Mouse (Mus musculus): Measurements from ENCODE around the gene Trappc6a.

Trappc6a gene

DNA sequence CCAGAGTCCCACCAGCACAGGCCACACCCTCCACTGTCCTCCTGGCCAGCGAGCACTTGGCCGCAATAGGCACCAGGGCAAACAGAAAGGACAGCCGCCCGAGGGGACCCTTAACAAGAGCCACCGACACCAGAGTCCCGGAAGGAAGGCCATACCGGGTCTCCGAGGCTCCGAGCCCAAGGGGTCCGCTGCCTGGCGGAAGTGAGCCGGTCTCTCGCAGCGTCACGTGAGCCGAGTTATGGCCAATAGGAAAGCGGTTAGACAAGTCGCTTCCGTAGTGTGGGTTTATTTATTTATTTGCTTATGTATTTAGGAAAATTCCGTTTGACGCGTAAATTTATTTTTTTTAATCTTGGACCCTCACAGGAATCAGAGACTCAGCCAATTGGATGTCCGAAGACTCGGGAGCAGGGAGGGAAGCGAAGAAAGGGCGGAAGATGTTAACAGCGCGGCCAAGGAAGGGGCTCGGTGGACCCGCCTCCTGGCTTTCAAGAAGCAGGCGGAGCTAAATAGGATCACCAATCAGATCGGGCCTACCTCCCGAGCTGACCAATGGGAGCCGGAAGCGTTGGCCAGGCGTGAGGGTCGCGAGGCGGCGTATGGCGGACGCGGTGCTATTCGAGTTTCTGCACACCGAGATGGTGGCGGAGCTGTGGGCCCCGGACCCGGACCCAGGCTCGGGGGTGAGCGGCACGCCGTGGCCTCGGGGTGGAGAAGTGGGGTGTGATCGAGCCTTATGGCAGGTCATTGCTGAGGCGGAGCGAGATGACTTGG, at the start of gene Trappc6a, which contains the start of gene Bloc1s3:
Gene Trappc6a, plus strand, starts transcription at position 246 of the 774 bp plus-strand sequence.
Gene Bloc1s3, minus strand, starts transcription at position 218 of the 774 bp plus-strand sequence.
- peak; percentile 95 for DNase-seq (ENCODE audit: extremely low read depth, low read depth)

DNA sequence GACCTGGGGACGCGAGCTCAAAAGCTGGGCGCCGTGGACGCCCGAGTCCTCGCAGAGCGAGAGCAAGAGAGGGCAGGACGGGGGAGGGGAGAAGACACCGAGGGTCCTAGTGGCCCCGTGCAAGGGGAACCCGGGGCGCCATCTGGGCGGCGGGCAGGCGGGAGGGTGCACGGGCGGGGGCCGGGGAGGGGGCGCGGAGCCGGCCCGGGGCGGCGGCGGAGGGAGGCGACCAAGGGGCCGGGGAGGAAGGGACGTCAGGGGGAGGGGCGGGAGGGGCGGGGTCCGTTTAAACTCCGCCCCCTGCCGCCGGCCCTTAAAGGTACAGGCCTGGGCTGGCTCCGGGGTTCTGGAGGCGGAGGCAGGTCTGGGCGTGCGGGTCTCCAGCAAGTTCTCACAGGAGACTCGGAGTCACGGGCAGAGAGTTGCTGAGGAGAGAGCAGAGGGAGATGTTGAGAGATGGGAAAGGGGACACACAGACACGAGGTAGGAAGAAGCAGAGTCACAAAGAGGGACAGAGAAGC, 49.5 kb upstream of the Trappc6a start, which contains the start of gene Mark4:
Gene Mark4, minus strand, starts transcription at position 231 of the 521 bp plus-strand sequence.
- peak; percentile 59 for DNase-seq (ENCODE audit: extremely low read depth, low read depth)

DNA sequence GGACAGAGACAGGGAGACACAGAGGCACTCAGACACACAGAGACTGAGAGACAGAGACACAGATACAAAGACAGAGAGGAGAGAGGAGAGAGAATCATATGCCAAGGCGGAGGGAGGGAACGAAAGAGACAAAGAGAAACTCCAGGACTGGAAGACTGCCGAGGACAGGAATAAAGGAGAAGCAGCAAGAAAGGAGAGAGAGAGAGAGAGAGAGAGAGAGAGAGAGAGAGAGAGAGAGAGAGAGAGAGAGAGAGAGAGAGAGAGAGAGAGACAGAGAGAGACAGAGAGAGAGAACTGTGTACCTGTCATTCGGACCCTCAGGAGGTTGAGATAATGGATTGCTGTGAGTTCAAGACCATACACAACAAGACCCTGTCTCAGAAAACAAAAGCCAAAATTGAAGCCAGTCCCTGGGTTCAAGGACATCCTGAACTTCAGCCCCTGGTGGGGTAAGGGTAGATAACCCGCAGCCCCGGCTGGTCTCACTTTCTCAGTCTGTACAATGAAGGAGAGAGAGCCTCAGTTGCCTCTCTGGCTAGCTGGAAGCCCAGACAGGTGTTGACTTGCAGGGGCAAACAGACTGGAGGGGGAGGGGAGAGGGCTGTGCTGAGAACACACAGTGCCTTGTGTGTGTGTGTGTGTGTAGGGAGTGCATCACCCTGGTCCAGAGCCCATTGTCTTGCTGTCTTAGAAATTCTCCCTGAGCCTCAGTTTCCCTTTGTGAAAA, 48.9 kb upstream of the Trappc6a start:
- no peak for DNase-seq (ENCODE audit: extremely low read depth, low read depth)

- no peak for DNase-seq (ENCODE audit: extremely low read depth, low read depth)
Measured at GRCm38 (mm10) chr7:19460500-19460899, 47.7 kb upstream of the Trappc6a start.

GRCm38 (mm10) chr7:19461488-19461887, 46.7 kb upstream of the Trappc6a start:
- peak; percentile 69 for DNase-seq (ENCODE audit: extremely low read depth, low read depth)

- DNase-seq (ENCODE audit: extremely low read depth, low read depth): no peak
Measured at GRCm38 (mm10) chr7:19462443-19462842, 45.8 kb upstream of the Trappc6a start.

GRCm38 (mm10) chr7:19462884-19463381, 45.3 kb upstream of the Trappc6a start, which contains the start of gene Exoc3l2:
Exoc3l2 (plus strand) TSS chr7:19463331.
- no peak for DNase-seq (ENCODE audit: extremely low read depth, low read depth)

GRCm38 (mm10) chr7:19464367-19465307, 43.6 kb upstream of the Trappc6a start:
- DNase-seq (ENCODE audit: extremely low read depth, low read depth): no peak

GRCm38 (mm10) chr7:19466602-19467145, 41.5 kb upstream of the Trappc6a start:
- no peak for DNase-seq (ENCODE audit: extremely low read depth, low read depth)

DNA sequence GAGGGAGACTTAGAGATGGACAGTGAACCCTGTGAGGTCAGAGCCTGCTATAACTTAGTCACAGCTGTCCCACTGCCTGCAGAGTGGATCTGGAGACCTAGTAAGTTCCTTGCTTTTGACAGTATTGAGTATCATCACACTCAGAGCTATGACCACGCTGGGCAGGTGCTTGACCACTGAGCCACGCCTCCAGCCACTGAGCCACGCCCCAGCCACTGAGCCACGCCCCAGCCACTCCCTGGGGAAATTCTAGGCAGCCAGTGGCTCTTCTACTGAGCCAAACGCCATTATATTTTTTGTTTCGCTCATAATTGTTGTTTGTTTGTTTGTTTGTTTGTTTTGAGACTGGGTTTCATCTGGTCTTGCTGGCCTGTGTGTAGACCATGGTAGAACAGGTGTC, 40.6 kb upstream of the Trappc6a start:
- DNase-seq (ENCODE audit: extremely low read depth, low read depth): no peak

DNA sequence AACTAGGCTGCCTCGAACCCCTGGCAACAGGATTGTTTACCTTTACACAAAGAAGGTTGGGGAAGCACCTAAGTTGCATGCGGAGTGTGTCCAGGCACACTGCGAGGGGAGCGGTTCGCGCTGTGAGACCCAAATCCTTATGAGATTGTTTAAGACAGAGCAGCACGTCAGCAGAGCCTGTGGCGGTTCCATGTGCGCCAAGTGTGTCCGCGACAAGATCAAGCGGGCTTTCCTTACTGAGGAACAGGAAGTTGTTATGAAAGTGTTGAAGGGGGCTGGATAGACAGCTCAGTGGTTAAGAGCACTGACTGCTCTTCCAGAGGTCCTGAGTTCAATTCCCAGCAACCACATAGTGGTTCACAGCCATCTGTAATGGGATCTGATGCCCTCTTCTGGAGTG, 39.9 kb upstream of the Trappc6a start:
- DNase-seq (ENCODE audit: extremely low read depth, low read depth): no peak

GRCm38 (mm10) chr7:19469404-19469803, 38.8 kb upstream of the Trappc6a start:
- DNase-seq (ENCODE audit: extremely low read depth, low read depth): no peak

DNA sequence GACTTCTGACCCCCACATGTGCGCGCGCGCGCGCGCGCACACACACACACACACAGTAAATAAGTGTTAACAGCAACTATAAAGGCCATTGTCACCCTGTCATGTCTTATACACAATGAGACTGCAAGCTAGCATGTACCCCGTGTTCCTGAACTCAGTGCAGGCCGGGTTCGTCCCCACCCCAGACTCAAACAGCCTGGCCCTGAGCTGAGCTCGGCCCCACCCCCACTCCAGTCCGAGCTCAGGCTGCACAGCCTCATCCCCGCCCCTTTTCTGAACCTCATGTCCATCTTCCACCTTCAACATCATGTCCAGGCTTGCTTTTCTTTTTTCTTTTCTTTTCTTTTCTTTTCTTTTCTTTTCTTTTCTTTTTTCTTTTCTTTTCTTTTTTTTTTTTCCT, 37.9 kb upstream of the Trappc6a start:
- no peak for DNase-seq (ENCODE audit: extremely low read depth, low read depth)

DNA sequence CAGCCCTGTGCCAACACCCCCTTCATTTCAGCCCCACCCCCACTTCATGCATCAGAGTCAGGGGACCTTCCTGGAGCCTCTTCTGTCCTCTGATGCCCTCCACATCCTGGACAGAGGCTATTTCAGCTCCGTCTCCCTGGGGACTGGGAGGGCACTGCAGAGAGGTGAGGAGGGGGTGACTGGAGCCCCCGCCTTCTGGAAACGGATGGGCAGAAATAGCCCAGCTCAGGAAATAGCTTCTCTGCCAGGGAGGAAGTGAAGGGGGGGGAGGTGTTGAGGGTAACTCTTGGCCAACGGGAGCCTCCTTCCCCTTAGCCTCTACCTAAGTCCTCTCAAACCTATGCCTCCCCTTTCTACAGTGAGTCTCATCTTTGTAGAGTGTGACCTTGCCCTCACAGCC, 35.8 kb upstream of the Trappc6a start:
- no peak for DNase-seq (ENCODE audit: extremely low read depth, low read depth)

GRCm38 (mm10) chr7:19473875-19474443, 34.2 kb upstream of the Trappc6a start:
- DNase-seq (ENCODE audit: extremely low read depth, low read depth): no peak

DNA sequence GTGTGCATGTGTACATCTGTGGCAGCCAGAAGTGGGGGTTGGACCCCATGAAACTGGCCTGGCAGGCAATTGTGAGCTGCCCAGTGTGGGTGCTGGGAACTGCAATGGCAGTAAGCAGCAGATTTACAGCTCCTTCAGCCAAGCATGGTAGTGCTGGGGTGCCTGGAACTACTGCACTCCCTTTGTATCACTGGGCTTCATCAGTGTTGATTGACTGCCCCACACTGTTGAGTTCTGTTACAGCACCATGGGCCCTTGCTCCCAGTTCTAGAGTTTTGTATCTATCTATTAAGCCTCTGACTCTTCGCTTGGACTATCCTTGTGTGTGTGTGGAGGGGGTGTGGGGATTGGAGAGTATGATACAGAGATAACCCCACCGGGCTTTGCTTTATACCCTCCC, 31.1 kb upstream of the Trappc6a start:
- no peak for DNase-seq (ENCODE audit: extremely low read depth, low read depth)

DNA sequence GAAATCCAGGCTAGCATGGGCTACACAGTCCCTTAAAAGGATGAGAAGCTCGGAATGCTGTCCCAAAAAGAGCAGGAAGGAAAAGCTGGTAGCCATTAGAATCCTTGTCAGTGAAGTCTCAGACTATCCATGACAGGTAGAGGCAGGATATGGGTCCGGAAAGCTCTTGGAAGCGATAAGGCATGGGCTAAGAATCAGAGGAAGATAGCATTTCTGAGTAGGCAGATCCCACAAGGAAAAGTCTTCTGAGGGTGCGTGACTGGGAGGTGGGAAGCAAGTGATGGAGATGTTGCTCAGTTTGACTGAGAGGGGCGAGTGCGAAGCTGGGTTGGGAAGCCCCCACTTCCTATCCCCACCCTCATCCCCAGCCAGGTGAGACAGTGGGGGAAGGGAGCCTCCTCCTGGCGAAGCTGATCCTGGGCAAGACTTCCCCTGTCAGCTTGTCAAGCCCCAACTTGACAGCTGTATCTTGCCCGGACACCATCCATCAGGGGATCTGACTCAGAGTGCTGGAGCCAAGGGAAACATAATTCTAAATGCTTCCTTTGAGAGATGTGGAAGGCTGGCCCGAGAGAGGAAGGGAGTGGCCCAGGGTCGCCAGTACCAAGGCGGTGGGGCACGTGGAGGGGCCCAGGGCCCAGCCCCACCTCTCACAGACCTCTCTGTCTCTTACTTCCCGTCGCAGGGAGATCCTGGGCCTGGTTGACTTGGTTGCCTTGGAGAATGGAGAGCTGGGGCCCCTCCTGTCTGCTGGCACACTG, 30.4 kb upstream of the Trappc6a start:
- DNase-seq (ENCODE audit: extremely low read depth, low read depth): no peak

DNA sequence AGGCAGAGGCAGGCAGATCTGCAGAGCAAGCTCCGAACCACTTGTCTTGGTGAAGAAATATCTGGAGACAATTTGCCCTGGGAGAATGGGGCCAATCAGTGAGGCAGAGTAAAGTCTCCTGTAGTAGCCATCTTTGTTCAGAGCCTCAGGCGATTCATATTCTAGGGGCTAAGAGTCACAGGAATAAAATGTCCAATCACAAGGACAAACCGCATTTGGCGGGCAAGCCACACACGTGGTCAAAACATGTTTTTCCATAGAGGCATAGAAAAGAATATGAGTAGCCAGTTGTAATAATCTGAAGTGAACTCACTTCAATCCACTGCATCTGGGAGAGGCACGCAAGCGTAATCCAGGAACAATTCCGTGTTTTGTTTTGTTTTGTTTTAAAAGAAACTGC, 24.9 kb upstream of the Trappc6a start:
- DNase-seq (ENCODE audit: extremely low read depth, low read depth): no peak

DNA sequence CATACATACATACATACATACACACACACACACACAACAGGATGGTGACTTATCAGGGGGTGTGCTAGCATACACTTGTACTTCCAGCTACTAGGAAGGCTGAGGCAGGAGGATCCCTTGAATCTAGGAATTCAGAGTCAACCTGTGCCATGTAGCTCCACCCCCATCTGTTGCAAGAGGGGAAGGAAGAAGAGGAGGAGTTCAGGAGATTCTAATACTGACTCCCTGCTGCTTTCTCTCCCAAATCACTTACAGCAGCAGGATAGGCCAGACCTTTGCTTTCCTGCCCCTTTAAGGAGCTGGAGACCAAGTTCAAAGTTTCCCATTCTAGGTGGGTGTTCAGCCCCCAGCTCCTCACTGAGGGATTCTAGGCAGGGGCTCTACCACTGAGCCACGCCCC, 22.7 kb upstream of the Trappc6a start:
- no peak for DNase-seq (ENCODE audit: extremely low read depth, low read depth)

- no peak for DNase-seq (ENCODE audit: extremely low read depth, low read depth)
Measured at GRCm38 (mm10) chr7:19486549-19486948, 21.6 kb upstream of the Trappc6a start.

Measured in MEL-GATA-1-ER (cell line).